Mouse (Mus musculus) left cerebral cortex, adult 9 months (tissue): ENCODE results near the gene Pde1c.

ENCODE experiments used
- DNase-seq, 2 experiments: peaks; one replicate each; pipeline ENCODE4 v3.0.0; 2022; ENCODE audit warnings: low spot score in 2 of 2

Gene Pde1c

GRCm38 (mm10) chr6:56098427-56098826 is 470.5 kb downstream of the Pde1c start:
- no peak for DNase-seq

DNA sequence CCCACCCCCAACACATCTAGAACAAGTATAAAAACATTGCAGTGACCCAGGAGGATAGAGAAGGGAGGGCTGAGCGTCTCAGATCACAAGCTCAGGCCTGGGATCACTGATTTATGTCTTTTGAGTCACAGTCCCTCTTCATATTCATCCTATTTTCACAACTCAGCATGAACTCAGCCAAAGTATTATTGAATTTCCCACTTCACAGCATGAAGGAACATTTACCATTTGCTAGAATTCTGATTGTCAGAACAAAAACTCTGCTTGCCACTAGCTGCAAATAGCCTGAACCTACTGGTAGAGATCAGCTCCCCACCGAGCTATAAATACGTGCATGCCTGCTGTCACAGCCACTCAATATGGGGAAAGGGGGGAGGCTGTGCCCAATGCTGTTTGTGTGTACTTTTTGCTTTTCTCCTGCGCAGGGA is 492.5 kb downstream of the Pde1c start:
- no peak for DNase-seq

- no peak for DNase-seq
Measured at GRCm38 (mm10) chr6:56068516-56068915, 500.4 kb downstream of the Pde1c start.

DNA sequence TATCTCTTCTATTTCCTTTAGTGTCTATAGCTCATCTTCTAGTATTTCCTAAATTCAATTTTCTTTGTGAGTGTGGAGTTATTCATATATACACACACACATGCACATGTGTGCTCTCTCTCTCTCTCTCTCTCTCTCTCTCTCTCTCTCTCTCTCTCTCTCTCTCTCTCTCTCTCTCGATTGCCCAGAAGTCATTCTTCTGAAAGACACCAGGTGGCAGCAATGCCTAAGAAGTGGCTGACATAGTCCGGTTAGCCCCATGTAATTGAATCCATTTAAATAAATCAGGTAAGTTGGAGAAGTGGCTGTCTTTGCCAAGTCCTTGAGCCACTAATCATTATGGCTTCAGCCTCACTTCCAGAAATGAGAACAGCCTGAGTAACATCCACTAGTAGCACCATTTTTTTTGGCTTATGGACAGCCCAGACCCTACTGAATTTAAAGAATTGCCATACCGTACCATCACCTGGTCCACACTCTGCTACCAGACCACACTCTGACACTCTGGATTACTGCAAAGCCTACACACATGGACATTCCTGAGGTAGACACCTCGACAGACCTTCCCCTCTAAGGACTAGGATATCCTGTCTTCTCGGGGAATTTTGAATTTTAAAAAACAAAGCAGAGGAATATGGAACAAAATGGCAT is 502.1 kb downstream of the Pde1c start:
- peak in 1 of 2 experiments; percentile 34 for DNase-seq

DNA sequence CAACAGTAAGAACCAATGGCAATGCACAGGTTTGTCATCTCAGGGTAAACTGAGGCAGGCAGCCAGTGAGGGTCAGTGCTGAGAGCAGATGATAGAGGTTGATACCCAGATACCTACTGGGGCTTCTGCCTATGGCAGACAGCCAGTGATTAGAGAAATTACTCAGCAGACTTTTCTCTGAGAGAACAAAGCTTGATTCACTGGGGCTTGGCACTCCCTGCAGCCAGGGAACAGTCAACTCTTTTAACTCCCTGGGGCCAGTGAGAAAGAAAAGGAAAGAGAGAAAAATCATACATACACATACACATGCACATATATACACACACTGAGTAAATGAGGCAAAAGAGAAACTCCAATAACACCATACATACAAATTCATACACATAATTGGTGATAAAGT is 505.2 kb downstream of the Pde1c start:
- no peak for DNase-seq

DNA sequence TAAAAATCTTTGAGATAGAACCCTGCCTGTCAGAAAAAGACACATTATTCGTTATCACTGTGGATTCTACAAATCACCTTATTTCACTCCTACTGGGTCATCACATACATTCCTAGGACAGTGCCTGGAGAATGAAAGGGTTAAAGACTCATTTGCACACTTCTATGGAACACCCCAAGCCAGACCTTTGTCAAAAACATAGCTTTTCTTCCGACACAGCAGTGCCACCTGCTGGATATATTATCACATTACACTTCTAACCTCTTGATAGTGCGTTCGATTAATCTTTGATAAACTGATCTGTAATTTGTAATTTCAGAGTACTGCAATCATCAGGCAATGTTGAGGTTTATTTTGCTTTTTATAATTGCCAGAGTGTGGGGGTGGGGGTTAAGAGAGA is 519.8 kb downstream of the Pde1c start:
- DNase-seq, result peak in 1 of 2 experiments; percentile 49

GRCm38 (mm10) chr6:56048580-56048979 is 520.3 kb downstream of the Pde1c start:
- no peak for DNase-seq

GRCm38 (mm10) chr6:56044716-56045115 is 524.2 kb downstream of the Pde1c start:
- no peak for DNase-seq

- DNase-seq, result no peak
Measured at GRCm38 (mm10) chr6:56044270-56044669, 524.6 kb downstream of the Pde1c start.

- no peak for DNase-seq
Measured at GRCm38 (mm10) chr6:56039476-56040055, 529.3 kb downstream of the Pde1c start.

DNA sequence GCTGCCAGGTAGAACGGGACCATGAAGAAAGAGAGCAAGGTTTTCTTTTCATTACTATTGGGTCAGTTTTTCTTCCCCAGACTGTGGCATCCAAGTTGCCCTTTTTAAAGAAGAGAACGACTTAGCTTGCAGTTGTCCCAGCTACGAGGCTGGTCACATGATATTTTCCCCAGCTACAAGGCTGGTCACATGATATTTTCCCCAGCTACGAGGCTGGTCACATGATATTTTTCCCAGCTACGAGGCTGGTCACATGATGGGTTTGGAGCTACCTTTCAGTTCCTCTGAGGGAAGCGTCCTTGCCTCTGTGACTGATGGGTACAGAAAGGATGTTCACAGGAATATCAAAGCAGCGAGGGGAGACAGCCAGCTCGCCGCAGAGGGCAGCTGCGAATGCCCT is 533.8 kb downstream of the Pde1c start:
- no peak for DNase-seq

DNA sequence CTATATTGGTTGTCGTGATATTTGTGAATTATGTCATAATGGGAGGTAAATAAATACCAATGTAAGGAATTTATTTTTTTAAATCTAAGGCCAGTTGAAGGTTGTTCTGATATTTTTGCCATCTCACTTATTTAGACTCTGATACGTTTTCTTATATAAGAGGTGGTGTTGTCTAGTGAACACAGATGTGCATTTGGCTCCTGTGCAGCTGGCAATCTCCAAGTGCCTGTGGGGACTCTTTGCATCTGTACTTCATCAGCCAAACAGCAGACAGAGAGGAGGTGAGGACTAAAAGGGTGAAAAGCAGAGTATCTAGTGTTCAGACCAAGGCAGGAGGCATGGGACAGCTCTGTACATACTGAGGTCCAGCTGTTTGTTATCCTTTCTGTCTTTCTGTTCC is 536.7 kb downstream of the Pde1c start:
- DNase-seq, result no peak

GRCm38 (mm10) chr6:56029986-56030385 is 538.9 kb downstream of the Pde1c start:
- DNase-seq, result no peak

DNA sequence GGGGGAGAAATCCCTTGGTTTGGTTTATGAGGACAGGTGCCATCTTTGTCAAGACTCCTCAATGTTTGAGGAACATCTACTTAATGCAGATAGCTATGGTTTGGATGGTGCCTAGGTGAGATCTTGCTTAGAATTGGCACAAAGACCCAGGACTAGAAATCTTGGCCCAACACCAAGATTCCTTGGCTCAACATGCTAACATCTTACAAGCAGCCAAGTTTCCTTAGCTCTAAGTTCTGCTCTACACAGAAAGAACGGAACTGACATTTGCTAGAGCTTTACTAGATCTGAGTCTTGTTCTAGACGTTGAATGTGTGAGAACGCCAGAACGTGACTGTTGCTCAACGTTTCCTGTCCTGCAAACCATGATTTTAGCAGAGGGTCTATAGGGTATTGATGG is 540.9 kb downstream of the Pde1c start:
- no peak for DNase-seq

DNA sequence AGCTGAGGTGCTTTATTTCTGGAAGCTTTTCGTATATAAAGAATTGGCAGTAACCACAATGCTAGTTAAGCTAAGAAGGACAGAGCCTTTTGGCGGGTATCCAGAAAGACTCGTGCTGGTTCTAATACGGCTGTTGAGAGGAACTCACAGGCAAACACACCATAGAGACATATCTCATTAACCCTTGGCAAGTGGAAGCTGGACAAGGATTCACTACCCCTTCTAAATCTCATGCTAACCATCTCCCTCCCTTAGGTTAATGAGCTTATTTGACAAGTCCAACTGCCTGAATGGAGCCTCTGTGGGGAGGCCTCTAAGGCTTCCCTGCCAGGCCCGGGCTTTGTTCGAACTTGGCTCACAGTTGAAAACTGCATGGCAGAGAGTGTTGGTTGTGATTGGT is 541.6 kb downstream of the Pde1c start:
- DNase-seq, result no peak

GRCm38 (mm10) chr6:56025533-56025932 is 543.4 kb downstream of the Pde1c start:
- DNase-seq, result no peak
